Mouse (Mus musculus): Measurements from ENCODE around the gene Pogz. TPM values are rescaled to one million over a fixed set of nuclear protein-coding genes. Genes with fewer than 3 reads are reported as not detected.

The Pogz gene
- polyA plus RNA-seq (2014; fragmentation: Illumina TruSeq; extraction: RNeasy Lipid Tissue Mini Kit (QIAGEN cat#74804)), result 31.5 TPM

DNA sequence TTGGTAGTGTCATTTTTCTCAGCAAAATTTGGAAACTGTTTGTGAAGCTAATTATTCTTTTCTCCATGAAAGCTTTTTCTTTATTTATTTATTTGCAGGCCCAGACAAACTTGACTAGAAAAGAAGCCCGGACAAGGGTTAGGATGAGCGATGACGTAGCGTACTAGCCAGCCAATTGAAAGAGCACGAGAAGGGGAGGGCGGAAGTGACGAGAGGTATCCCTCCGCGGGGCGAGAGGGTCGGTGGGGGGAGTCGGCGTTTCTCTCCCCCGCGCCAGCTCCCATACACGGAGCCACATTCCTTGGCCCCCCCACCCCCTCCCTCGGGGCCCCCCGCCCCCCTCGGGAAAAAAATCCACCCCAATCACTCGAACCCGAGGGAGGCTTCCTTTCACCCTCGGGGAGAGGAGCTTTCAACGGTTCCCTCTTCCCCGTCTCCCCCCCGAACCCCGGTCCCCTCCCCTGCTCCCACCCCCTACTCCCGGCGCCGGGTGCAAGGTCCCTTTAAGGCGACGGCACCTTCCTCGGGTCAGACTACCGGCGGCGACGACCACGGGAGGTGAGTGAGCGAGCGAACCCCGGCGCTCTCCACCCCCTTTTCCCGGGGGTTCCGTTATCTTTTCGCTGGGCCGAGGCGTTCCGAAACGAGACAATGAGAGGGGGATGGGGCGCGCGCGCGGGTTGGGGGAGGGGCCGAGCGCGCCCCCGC lies at the start of gene Pogz:
Pogz (plus strand) TSS at position 385 of the 708 bp plus-strand sequence.

DNA sequence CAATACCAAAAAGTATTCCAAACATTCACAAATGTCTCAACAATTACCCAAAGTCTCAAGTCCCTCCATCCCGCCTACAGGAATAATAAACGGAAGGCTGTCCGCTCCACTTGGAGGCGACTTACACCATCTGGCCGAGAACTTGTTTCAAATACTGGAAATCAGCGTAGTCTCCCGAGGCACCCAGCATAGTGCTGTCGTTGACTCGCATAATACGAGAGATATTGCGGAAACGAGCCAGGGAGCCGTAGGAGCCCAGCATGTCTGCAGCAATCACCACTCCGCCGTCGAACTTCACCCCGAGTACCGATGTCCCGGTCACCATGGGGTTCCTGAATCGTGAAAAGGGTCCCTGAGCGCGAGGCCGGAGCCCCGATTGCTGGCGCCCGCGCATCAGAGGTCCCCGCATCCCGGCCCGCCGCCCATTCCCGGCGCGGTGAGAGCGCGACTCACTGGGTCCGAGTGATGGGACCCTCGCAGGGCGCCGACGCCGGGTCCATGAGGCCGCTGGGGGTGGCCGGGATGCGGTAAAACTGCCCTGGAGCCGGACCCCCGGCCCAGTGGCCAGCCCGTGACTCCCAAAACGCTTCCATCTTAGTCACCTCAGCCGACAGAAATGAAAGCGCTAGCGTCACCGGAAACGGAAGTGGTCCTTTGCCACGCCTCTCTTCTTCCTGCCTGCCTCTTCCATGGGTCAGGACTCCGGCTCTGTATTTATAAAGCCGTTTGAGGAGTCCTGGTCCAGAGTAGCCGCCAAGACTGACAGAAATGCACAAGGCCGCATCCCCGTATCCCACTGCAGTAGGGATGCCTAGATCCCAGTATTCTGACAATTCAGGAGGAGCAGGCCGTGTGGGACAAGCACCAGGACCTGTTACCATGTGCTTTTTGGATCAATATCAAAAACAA lies 49.2 kb downstream of the Pogz start, which contains the start of gene Psmb4:
Psmb4 (minus strand) TSS at position 646 of the 909 bp plus-strand sequence.

Other genes starting within 250 kb of the Pogz start
- gene Gm10972, start 194.5 kb upstream of the Pogz start, polyA plus RNA-seq (2014; fragmentation: Illumina TruSeq; extraction: RNeasy Lipid Tissue Mini Kit (QIAGEN cat#74804)), result not detected
- 1.9 TPM for gene Tuft1, start 178.7 kb upstream of the Pogz start, polyA plus RNA-seq (2014; fragmentation: Illumina TruSeq; extraction: RNeasy Lipid Tissue Mini Kit (QIAGEN cat#74804))
- not detected for gene Selenbp2, start 144.0 kb upstream of the Pogz start, polyA plus RNA-seq (2014; fragmentation: Illumina TruSeq; extraction: RNeasy Lipid Tissue Mini Kit (QIAGEN cat#74804))
- gene Cgn, start 51.1 kb upstream of the Pogz start, polyA plus RNA-seq (2014; fragmentation: Illumina TruSeq; extraction: RNeasy Lipid Tissue Mini Kit (QIAGEN cat#74804)), result 3.2 TPM
- gene Psmb4, start 49.4 kb downstream of the Pogz start, polyA plus RNA-seq (2014; fragmentation: Illumina TruSeq; extraction: RNeasy Lipid Tissue Mini Kit (QIAGEN cat#74804)), result 49.3 TPM
- gene Selenbp1, start 95.5 kb downstream of the Pogz start, polyA plus RNA-seq (2014; fragmentation: Illumina TruSeq; extraction: RNeasy Lipid Tissue Mini Kit (QIAGEN cat#74804)), result 3.3 TPM
- 23.9 TPM for gene Rfx5, start 116.5 kb downstream of the Pogz start, polyA plus RNA-seq (2014; fragmentation: Illumina TruSeq; extraction: RNeasy Lipid Tissue Mini Kit (QIAGEN cat#74804))
- gene Pi4kb, start 137.2 kb downstream of the Pogz start, polyA plus RNA-seq (2014; fragmentation: Illumina TruSeq; extraction: RNeasy Lipid Tissue Mini Kit (QIAGEN cat#74804)), result 6.7 TPM
- gene Zfp687, start 177.9 kb downstream of the Pogz start, polyA plus RNA-seq (2014; fragmentation: Illumina TruSeq; extraction: RNeasy Lipid Tissue Mini Kit (QIAGEN cat#74804)), result 8.8 TPM
- gene Psmd4, start 205.0 kb downstream of the Pogz start, polyA plus RNA-seq (2014; fragmentation: Illumina TruSeq; extraction: RNeasy Lipid Tissue Mini Kit (QIAGEN cat#74804)), result 9.3 TPM